In the genomic region with DNA sequence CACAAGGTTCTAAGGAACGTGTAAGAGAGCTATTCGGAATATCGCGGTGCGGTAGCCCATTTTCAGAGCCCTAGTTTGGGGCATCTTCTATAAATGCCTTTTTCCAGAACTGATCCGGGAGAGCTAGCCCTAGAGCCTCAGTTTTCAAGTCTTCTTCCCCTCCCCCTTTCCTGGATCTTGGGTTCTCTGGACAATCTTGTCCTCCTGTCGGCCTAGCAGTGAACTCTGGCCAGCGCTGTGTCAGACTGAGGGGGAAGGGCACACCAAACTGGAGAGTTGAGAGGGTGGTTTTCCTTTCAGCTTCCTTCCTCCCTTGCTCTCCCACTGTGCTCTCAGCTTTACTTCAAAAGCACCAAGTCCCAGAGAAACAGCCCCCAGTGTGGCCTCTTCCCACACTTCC, we compare ENCODE assay signal across 9 mouse cellular contexts. TPM values are rescaled to one million over a fixed set of nuclear protein-coding genes. Genes with fewer than 3 reads are reported as not detected.
A peak's percentile ranks its signal among the peaks of the same experiment; 100 is the strongest.
DNase-seq lines count a peak whose midpoint lies in the region; ATAC-seq and TF ChIP-seq lines count a peak whose summit lies in the region.
"Had no signal": no experiment of that assay in that cellular context is flagged by ENCODE, and none has a peak within 500 bp of the region (broad histone marks: within the 10 kb centered on the region; RNA-seq: fewer than 3 reads in every experiment).

No protein-coding gene starts in this region.

- H3K4me2 ChIP-seq in heart, embryonic 16.5 days (ENCODE audit: low read depth, low read length) = peak overlapping the region; percentile 93

- 7% methylated on average over 8 of the region's 8 CpGs for WGBS in heart, embryonic 16.5 days
- 3% methylated on average over 8 of the region's 8 CpGs for WGBS in thymus, adult 2 months

- H3K9ac ChIP-seq in heart, embryonic 16.5 days (ENCODE audit: low read length) = peak overlapping the region; percentile 81

- TF ChIP-seq CTCF in thymus, adult 2 months (IDR thresholded peaks at IDR 0.05; ENCODE audit: borderline replicate concordance, control insufficient read depth, extremely low read depth, insufficient read depth, low read length, poor library complexity) = no peak

- no peaks in the 10 kb centered on the region for H3K27me3 ChIP-seq in heart, embryonic 16.5 days (ENCODE audit: control insufficient read depth, insufficient read depth, low read length)
- no peaks in the 10 kb centered on the region for H3K27me3 ChIP-seq in thymus, adult 2 months (ENCODE audit: control insufficient read depth, insufficient read depth, low read length)

- DNase-seq in NIH3T3 (ENCODE audit: low read depth) = peak; percentile 52
- peak; percentile 60 for DNase-seq in embryo, embryonic 10.5 days (ENCODE audit: low spot score)
- DNase-seq in kidney, postnatal 10 days = peak; percentile 75
- peak; percentile 62 to 66 for DNase-seq in lung, postnatal 4 days
- DNase-seq in thymus, adult 2 months = peak; percentile 20
- DNase-seq in layer of hippocampus, adult 18-20 months (ENCODE audit: low spot score in 2 of 2) = no peak
- no peak for DNase-seq in c-Kit-positive CD71-positive TER-119-positive erythroid progenitor cells, embryonic 14.5 days (ENCODE audit: low spot score)

- peak overlapping the region; percentile 79 for H3K27ac ChIP-seq in heart, embryonic 16.5 days (ENCODE audit: low read length)
- no peak overlapping the region for H3K27ac ChIP-seq in thymus, adult 2 months (ENCODE audit: control insufficient read depth, insufficient read depth, low read length)

- no peaks in the 10 kb centered on the region for H3K36me3 ChIP-seq in heart, embryonic 16.5 days (ENCODE audit: control insufficient read depth, insufficient read depth)
- no peaks in the 10 kb centered on the region for H3K36me3 ChIP-seq in thymus, adult 2 months (ENCODE audit: control insufficient read depth, insufficient read depth, low read length)

- peak overlapping the region; percentile 64 for H3K4me3 ChIP-seq in heart, embryonic 16.5 days (ENCODE audit: low read length)
- peak overlapping the region; percentile 4; the same call in 1 of the 2 replicates for H3K4me3 ChIP-seq in thymus, adult 2 months (ENCODE audit: control insufficient read depth, insufficient read depth, low read length)

- no peaks in the 10 kb centered on the region for H3K9me3 ChIP-seq in heart, embryonic 16.5 days (replicated peaks; ENCODE audit: control insufficient read depth, low read length)

- TF ChIP-seq POLR2A in thymus, adult 2 months (IDR thresholded peaks at IDR 0.05; ENCODE audit: control insufficient read depth, extremely low read depth, insufficient read depth, low read length, poor library complexity) = no peak

- peaks cover 6% of the 10 kb centered on the region; the same call in 1 of the 2 replicates for H3K4me1 ChIP-seq in heart, embryonic 16.5 days (ENCODE audit: control insufficient read depth, insufficient read depth, low read length)
- peaks cover 10% of the 10 kb centered on the region for H3K4me1 ChIP-seq in thymus, adult 2 months (replicated peaks; ENCODE audit: control insufficient read depth, insufficient read depth, low read length)

- ATAC-seq in heart, embryonic 16.5 days (replicated peaks; ENCODE audit: extremely low read depth, insufficient read depth, low FRiP score) = peak; percentile 72

RNA-seq across cellular contexts. Expression of a gene that starts 1.0 kb away (rescaled TPM):
- 7.0 and 8.0 TPM in 2 replicates for polyA plus RNA-seq in heart, embryonic 16.5 days (2015; fragmentation: Nextera tagmentation; extraction: Ambion mirVana)
- polyA plus RNA-seq in thymus, adult 2 months (2012; rRNA removed) = 6.8 and 8.0 TPM in 2 replicates
- total RNA-seq in layer of hippocampus, adult 18-20 months (2021) = 1 to 10 TPM; 1.3 to 1.9 TPM

RNA-seq across cellular contexts. Expression of a gene that starts 35.0 kb away (rescaled TPM):
- not detected in 2 replicates for polyA plus RNA-seq in heart, embryonic 16.5 days (2015; fragmentation: Nextera tagmentation; extraction: Ambion mirVana)
- not detected in 2 replicates for polyA plus RNA-seq in thymus, adult 2 months (2012; rRNA removed)
- total RNA-seq in layer of hippocampus, adult 18-20 months (2021) = not detected
- polyA plus RNA-seq: gonadal fat pad, adult 2 months had no signal

RNA-seq across cellular contexts. Expression of a gene that starts 43.0 kb away (rescaled TPM):
- 0.09 TPM in 1 of 2 replicates, not detected in the other for polyA plus RNA-seq in heart, embryonic 16.5 days (2015; fragmentation: Nextera tagmentation; extraction: Ambion mirVana)
- 0.09 and 0.14 TPM in 2 replicates for polyA plus RNA-seq in thymus, adult 2 months (2012; rRNA removed)
- total RNA-seq in layer of hippocampus, adult 18-20 months (2021) = not detected
- polyA plus RNA-seq: gonadal fat pad, adult 2 months had no signal

RNA-seq across cellular contexts. Expression of a gene that starts 53.5 kb away (rescaled TPM):
- not detected in 2 replicates for polyA plus RNA-seq in heart, embryonic 16.5 days (2015; fragmentation: Nextera tagmentation; extraction: Ambion mirVana)
- polyA plus RNA-seq in thymus, adult 2 months (2012; rRNA removed) = not detected in 2 replicates
- not detected for total RNA-seq in layer of hippocampus, adult 18-20 months (2021)
- polyA plus RNA-seq: gonadal fat pad, adult 2 months had no signal

Comparison
In these comparisons a context has a peak if more than half of its experiments do, and no peak if none do; other contexts are left out.
1. DNase-seq: peak in NIH3T3 (single experiment), embryo, embryonic 10.5 days (single experiment), kidney, postnatal 10 days (single experiment), lung, postnatal 4 days (2 of 2) and thymus, adult 2 months (single experiment); none in layer of hippocampus, adult 18-20 months (0 of 2) and c-Kit-positive CD71-positive TER-119-positive erythroid progenitor cells, embryonic 14.5 days (single experiment).